Mouse (Mus musculus) telencephalon, adult 2 months (tissue): Measurements from ENCODE around the gene Trpm5.

Source experiments
- DNase-seq: peaks from one replicate; pipeline ENCODE4 v3.0.0-alpha.2; 2011; ENCODE audit warnings: low read depth, low spot score

Gene Trpm5

GRCm38 (mm10) chr7:143094592-143095553 lies at the start of gene Trpm5:
Gene Trpm5, minus strand, starts transcription at chr7:143094642.
- DNase-seq, result no peak

GRCm38 (mm10) chr7:143142680-143143079 lies 48.2 kb upstream of the Trpm5 start:
- DNase-seq, result no peak

DNA sequence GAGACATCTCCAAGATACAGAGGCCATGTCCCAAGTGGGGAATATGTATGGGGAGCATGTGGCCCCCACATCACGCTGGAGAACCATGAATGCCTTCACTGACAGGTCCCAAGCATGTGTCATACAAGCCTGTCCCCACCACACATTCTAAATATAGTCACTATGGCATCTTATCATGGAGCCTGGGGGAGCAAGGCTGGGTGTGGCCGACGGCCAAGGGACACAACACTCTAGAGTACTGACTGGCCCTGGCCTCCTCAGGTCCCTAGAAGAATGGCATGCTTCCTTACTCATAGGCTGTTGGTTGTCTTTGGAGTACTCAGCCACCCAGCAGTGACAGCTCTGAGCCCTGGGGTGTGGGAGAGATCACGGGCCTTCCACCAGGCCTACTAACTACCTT lies 45.5 kb upstream of the Trpm5 start:
- no peak for DNase-seq

DNA sequence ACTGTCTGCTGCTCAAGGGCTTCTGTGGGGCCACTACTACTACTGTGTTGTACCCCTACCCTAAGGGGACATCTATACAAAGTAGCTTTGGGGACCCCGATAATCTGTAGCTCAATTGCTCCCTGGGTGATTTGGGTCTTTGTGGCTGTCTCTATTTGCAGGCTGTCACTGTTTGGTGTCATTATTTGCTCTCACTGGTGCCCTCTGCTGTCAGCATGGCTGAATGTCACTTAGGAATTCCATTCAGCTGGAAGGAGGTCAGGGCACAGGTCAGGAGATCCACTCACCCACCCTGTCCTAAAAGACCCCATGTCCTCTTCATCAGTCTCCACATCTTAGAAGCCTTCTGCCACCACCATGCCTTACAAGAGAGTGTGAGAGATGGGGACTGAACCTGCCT lies 44.3 kb upstream of the Trpm5 start:
- no peak for DNase-seq

- no peak for DNase-seq
Observed at GRCm38 (mm10) chr7:143136561-143136960, 42.1 kb upstream of the Trpm5 start.

GRCm38 (mm10) chr7:143136125-143136524 lies 41.7 kb upstream of the Trpm5 start:
- DNase-seq, result no peak

GRCm38 (mm10) chr7:143132815-143133214 lies 38.4 kb upstream of the Trpm5 start:
- DNase-seq, result no peak

DNA sequence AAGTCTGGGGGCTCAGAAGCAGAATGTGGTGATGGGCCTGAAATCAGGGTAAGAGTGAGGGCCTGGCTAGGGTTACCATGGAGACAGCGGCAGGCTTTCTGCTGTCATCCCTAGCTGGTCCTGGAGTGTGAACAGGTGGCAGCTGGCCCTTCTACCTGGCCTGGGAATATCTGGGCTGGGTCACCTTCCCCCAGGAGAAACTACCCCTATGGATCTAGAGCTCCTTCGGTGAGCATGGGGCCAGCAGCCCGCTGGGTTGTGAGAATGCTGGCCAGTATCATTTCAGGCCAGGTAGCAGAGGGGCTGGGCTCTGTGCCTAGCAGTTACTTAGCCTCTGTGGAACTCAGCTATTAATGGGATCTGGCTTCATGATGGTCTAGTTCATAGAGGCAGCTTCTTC lies 30.5 kb upstream of the Trpm5 start:
- DNase-seq, result no peak

GRCm38 (mm10) chr7:143123876-143124669 lies 29.6 kb upstream of the Trpm5 start:
- DNase-seq, result no peak

GRCm38 (mm10) chr7:143122191-143122590 lies 27.7 kb upstream of the Trpm5 start:
- DNase-seq, result no peak

GRCm38 (mm10) chr7:143119826-143120225 lies 25.4 kb upstream of the Trpm5 start:
- DNase-seq, result no peak

DNA sequence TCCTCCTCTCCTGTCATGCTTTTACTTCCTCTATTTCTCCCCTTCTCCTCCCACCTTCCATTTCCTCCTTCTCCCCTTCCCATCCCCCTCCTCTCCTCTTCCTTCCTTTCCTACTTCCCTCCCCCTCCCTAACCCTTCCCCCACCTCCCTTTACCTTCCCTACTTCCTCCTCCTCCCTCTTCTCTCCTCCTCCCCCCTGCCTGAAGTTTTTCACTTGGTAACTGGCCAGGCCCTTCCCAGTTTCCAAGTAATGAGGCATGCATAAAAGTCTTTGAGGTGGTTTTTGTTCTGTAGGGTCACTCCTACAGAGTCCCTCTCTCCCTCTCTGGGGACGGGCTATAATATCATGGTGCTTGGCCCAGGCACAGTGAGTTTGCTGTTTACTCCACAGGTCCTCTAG lies 25.0 kb upstream of the Trpm5 start:
- DNase-seq, result no peak

GRCm38 (mm10) chr7:143116521-143116920 lies 22.1 kb upstream of the Trpm5 start:
- no peak for DNase-seq

GRCm38 (mm10) chr7:143114773-143115172 lies 20.3 kb upstream of the Trpm5 start:
- no peak for DNase-seq

DNA sequence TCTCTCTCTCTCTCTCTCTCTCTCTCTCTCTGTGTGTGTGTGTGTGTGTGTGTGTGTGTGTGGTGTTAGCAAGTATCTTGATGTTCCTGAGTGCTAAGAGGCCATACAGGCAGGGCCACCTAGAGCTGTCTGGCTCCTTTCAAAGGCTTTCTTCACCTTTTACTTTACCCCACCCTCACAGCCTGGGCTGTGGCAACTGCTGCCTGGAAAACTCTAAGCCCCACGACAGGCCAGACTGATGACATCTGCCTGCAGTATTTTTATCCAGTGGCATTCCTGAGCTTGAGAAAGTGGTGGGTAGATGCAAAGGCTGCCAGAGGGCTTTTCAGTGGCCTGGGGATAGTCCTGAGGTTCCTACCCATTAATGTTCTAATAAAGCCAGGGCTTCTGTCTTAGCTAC lies 18.0 kb upstream of the Trpm5 start:
- DNase-seq, result no peak

- no peak for DNase-seq
Observed at GRCm38 (mm10) chr7:143111719-143112118, 17.3 kb upstream of the Trpm5 start.

- no peak for DNase-seq
Observed at GRCm38 (mm10) chr7:143110803-143111202, 16.4 kb upstream of the Trpm5 start.

GRCm38 (mm10) chr7:143109696-143110095 lies 15.3 kb upstream of the Trpm5 start:
- DNase-seq, result no peak

DNA sequence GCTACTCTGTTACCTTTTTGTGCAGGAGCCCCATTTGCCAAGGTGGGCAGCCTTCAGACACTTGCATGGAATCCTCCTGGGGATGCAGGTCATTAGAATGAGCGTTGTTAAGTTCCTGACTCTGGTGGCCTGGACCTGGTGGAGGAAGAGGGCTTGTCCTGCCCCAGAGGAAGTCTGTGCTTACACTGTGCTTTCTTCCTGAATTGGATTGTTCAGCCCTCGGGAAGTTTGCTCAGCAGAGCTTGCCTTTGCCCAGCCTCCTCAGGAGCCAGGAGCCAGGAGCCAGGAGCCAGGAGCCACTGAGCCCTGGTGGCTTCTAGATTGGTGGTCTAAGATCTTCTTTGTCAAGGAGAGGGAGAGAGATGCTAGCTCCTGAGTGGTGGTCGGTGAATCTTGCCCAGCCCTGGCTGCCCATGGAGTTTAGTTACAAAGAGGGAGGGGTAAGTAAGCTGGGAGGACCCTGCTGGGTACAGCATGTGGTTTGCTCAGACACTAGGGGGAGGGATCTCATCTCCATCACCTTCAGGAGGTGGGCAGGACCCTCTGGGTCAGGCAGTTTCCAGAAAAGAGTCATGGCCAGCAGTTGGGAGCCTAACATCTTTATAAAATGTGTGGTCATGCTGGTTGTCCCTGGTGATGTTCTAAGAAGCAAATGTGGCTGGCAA lies 14.7 kb upstream of the Trpm5 start:
- no peak for DNase-seq

DNA sequence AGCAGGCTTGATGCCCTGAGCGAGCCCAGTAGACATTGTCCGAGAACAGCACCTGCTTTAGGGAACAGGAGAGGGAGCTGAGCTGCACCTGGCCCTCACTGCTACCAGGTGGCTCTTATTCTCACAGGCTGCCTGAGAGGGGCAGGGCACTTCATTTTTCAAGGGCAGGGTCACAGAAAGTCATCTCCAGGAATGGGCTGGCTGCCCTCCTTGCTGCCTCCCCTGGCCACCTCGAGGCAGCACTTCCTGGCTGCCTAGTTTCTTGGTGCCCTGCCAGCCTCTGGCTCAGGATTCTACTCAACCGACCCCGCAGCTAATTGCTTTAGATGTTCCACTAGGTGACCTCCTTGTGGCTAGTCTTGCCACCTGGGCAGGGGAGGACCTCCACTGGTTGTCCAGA lies 13.8 kb upstream of the Trpm5 start:
- DNase-seq, result no peak

GRCm38 (mm10) chr7:143106672-143107465 lies 12.4 kb upstream of the Trpm5 start:
- DNase-seq, result no peak
